Mouse (Mus musculus): ENCODE results near the gene Pdpk1.

- TF ChIP-seq POLR2A (IDR thresholded peaks at IDR 0.05; ENCODE audit: insufficient read depth, low read length), result no peak
- TF ChIP-seq CTCF (IDR thresholded peaks at IDR 0.05; ENCODE audit: low read depth, low read length), result no peak
- TF ChIP-seq EP300 (IDR thresholded peaks at IDR 0.05; ENCODE audit: insufficient read depth, low read depth, low read length), result no peak
Measured at GRCm38 (mm10) chr17:24134062-24134461, 16.7 kb downstream of the Pdpk1 start.
